Mouse (Mus musculus) C2C12 (cell line): Measurements from ENCODE around the gene Lrch1.

ENCODE experiments used
- CTCF ChIP-seq: IDR thresholded peaks from one replicate; pipeline ENCODE4 v1.5.1; 2011; ENCODE audit not compliant: control insufficient read depth, insufficient read depth, insufficient read length
- MAX ChIP-seq: IDR thresholded peaks from one replicate; pipeline ENCODE4 v1.6.1; 2011; ENCODE audit warnings: mild to moderate bottlenecking, control low read depth
- USF1 ChIP-seq: IDR thresholded peaks from one replicate; pipeline ENCODE4 v1.6.1; 2011; ENCODE audit warnings: low read depth, mild to moderate bottlenecking, control low read depth, moderate library complexity

DNA sequence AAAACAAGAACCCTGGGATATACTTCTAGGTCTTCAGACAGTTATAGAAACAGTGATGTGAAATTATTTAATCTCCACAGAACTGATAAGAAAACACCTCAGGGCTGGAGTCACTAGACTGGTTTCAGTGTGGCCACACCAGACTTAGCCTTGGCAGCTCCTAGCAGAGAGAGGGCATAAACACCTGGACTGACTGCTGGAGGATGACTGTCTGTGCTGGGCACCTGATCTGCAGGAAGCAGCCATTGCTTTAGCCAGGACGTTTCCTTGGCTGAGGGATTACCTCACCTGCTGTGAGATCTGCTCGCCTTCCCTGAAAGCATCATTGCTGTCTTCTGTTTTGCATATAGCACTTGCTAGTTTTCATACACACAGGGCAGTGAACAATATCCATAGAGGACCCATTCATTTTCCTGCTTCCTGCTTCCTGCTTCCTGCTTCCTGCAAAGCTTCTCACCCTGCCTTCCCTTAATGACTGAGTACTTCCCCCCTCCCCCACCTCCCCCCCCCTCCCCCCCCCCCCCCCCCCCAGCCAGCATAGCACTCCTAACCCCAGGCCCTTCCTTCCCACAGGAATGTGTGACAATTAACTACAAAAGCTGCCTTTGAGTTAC lies 101.9 kb downstream of the Lrch1 start:
- TF ChIP-seq CTCF (no peak), MAX (no peak), USF1 (no peak)
